Mouse (Mus musculus) retina, embryonic 14.5 days (tissue): ENCODE measurements around the gene BC030870.
A peak's percentile ranks its signal among the peaks of the same experiment; 100 is the strongest.

Experiments
- DNase-seq: peaks from one replicate; pipeline ENCODE4 v3.0.0-alpha.2; 2015; ENCODE audit warnings: low spot score

Gene BC030870

GRCm38 (mm10) chr8:65080731-65081130 is 48.6 kb downstream of the BC030870 start:
- no peak for DNase-seq

GRCm38 (mm10) chr8:65074733-65075132 is 54.6 kb downstream of the BC030870 start, which contains the start of gene Gm10663:
Gene Gm10663 (plus strand): TSS chr8:65075033.
- no peak for DNase-seq

- DNase-seq = no peak
Observed at GRCm38 (mm10) chr8:65070996-65071395, 58.4 kb downstream of the BC030870 start.

- no peak for DNase-seq
Observed at GRCm38 (mm10) chr8:65068473-65068819, 60.9 kb downstream of the BC030870 start.

GRCm38 (mm10) chr8:65067694-65068472 is 61.5 kb downstream of the BC030870 start:
- DNase-seq = peak; percentile 1

- DNase-seq = no peak
Observed at GRCm38 (mm10) chr8:65067031-65067430, 62.3 kb downstream of the BC030870 start.

- no peak for DNase-seq
Observed at GRCm38 (mm10) chr8:65065622-65066021, 63.7 kb downstream of the BC030870 start.

GRCm38 (mm10) chr8:65064071-65064470 is 65.3 kb downstream of the BC030870 start:
- no peak for DNase-seq

- no peak for DNase-seq
Observed at GRCm38 (mm10) chr8:65062195-65062594, 67.2 kb downstream of the BC030870 start.

- DNase-seq = no peak
Observed at GRCm38 (mm10) chr8:65056722-65057121, 72.6 kb downstream of the BC030870 start.

- no peak for DNase-seq
Observed at GRCm38 (mm10) chr8:65053968-65054367, 75.4 kb downstream of the BC030870 start.

- DNase-seq = no peak
Observed at GRCm38 (mm10) chr8:65053554-65053953, 75.8 kb downstream of the BC030870 start.

- DNase-seq = no peak
Observed at GRCm38 (mm10) chr8:65047801-65048200, 81.6 kb downstream of the BC030870 start.

- no peak for DNase-seq
Observed at GRCm38 (mm10) chr8:65047193-65047592, 82.2 kb downstream of the BC030870 start.

GRCm38 (mm10) chr8:65046565-65046964 is 82.8 kb downstream of the BC030870 start:
- DNase-seq = no peak

GRCm38 (mm10) chr8:65037117-65037533 is 92.2 kb downstream of the BC030870 start, which contains the start of gene Apela:
Gene Apela (minus strand): TSS chr8:65037336.
- DNase-seq = peak; percentile 64
